Mouse (Mus musculus) spleen, adult 2 months (tissue): ENCODE data around the gene Dnah6. TPM values are rescaled to one million over a fixed set of nuclear protein-coding genes. Genes with fewer than 3 reads are reported as not detected.

ENCODE experiments used
- DNase-seq, 2 experiments: peaks; one replicate each; pipeline versions ENCODE4 v3.0.0 to v3.0.0-alpha.2; 2012 to 2021; ENCODE audit warnings: low spot score in 2 of 2, low read depth in 1 of 2
- H3K27ac ChIP-seq: fragments of 200-500 bp; 2 replicates; pipeline ENCODE4 v1.5.1; 2012; ENCODE audit warnings: low read length, inconsistent platforms; ENCODE audit not compliant: insufficient read depth
- H3K27me3 ChIP-seq: fragments of 200-500 bp; 2 replicates; pipeline ENCODE4 v1.6.1; 2012; ENCODE audit warnings: mild to moderate bottlenecking, moderate library complexity, low read length, inconsistent platforms; ENCODE audit not compliant: control insufficient read depth, insufficient read depth
- H3K36me3 ChIP-seq: fragments of 200-500 bp; 2 replicates; pipeline ENCODE4 v1.6.1; 2012; ENCODE audit warnings: mild to moderate bottlenecking, low read length, inconsistent platforms; ENCODE audit not compliant: control insufficient read depth, insufficient read depth
- H3K4me1 ChIP-seq: fragments of 200-500 bp; 2 replicates; pipeline ENCODE4 v1.6.1; 2011; ENCODE audit warnings: inconsistent platforms; ENCODE audit not compliant: control insufficient read depth, insufficient read depth, insufficient read length
- H3K4me3 ChIP-seq: fragments of 200-500 bp; 2 replicates; pipeline ENCODE4 v1.5.1; 2011; ENCODE audit warnings: mild to moderate bottlenecking, inconsistent platforms; ENCODE audit not compliant: insufficient read depth, insufficient read length; ENCODE audit errors: extremely low read depth
- CTCF ChIP-seq: fragments of 200-500 bp; IDR thresholded peaks from 2 replicates; pipeline ENCODE4 v1.5.1; 2011; ENCODE audit warnings: mild to moderate bottlenecking, inconsistent platforms; ENCODE audit not compliant: insufficient read depth, insufficient read length, insufficient replicate concordance; ENCODE audit errors: extremely low read depth
- POLR2A ChIP-seq: fragments of 200-500 bp; IDR thresholded peaks from 2 replicates; pipeline ENCODE4 v1.6.1; 2011; ENCODE audit warnings: low read depth, low read length, inconsistent platforms
- WGBS: fragments of 180-500 bp; shearing (Covaris S2); methylation state at CpG from one replicate; pipeline ENCODE4 v1.1.7; 2018; 5-methylcytosine and 5-hydroxymethylcytosine counted together
- polyA plus RNA-seq: library from polyadenylated mRNA; depleted of rRNA; stranded (reverse); fragments of >200 nt; gene quantifications from 2 replicates; pipeline ENCODE4 v1.2.3, GENCODE M21; 2012

Dnah6 gene
- polyA plus RNA-seq, 1 experiment: 0.01 TPM

- WGBS: 80% methylated on average over 3 of the region's 3 CpGs
- no peaks in the 10 kb centered on the region for H3K4me1 ChIP-seq
- no peak for TF ChIP-seq CTCF
- TF ChIP-seq POLR2A: no peak
Measured at GRCm38 (mm10) chr6:73072093-73072786, 149.2 kb downstream of the Dnah6 start.

GRCm38 (mm10) chr6:73071214-73071613 lies 150.2 kb downstream of the Dnah6 start:
- no peaks in the 10 kb centered on the region for H3K4me1 ChIP-seq
- no peaks in the 10 kb centered on the region for H3K27me3 ChIP-seq
- 42% methylated on average over 3 of the region's 3 CpGs for WGBS
- H3K36me3 ChIP-seq: no peaks in the 10 kb centered on the region
- H3K4me3 ChIP-seq: no peak overlapping the region
- no peak for TF ChIP-seq CTCF
- no peak for TF ChIP-seq POLR2A
- DNase-seq: no peak
- no peak overlapping the region for H3K27ac ChIP-seq

More at GRCm38 (mm10) chr6:73072093-73072786, 149.2 kb downstream of the Dnah6 start:
- no peak for DNase-seq
- no peaks in the 10 kb centered on the region for H3K27me3 ChIP-seq
- H3K4me3 ChIP-seq: no peak overlapping the region
- no peak overlapping the region for H3K27ac ChIP-seq
- no peaks in the 10 kb centered on the region for H3K36me3 ChIP-seq

- no peak for DNase-seq
- TF ChIP-seq CTCF (no peak), POLR2A (no peak)
- 89% methylated on average over 6 of the region's 6 CpGs for WGBS
- no peak overlapping the region for H3K4me3 ChIP-seq
- no peaks in the 10 kb centered on the region for H3K36me3 ChIP-seq
- no peaks in the 10 kb centered on the region for H3K27me3 ChIP-seq
- no peak overlapping the region for H3K27ac ChIP-seq
- H3K4me1 ChIP-seq: no peaks in the 10 kb centered on the region
Measured at GRCm38 (mm10) chr6:73070663-73071062, 150.8 kb downstream of the Dnah6 start.

GRCm38 (mm10) chr6:73064551-73064950 lies 156.9 kb downstream of the Dnah6 start:
- no peaks in the 10 kb centered on the region for H3K36me3 ChIP-seq
- H3K4me1 ChIP-seq: no peaks in the 10 kb centered on the region
- no peak for TF ChIP-seq POLR2A
- no peak for TF ChIP-seq CTCF
- no peaks in the 10 kb centered on the region for H3K27me3 ChIP-seq
- WGBS: 84% methylated on average over 3 of the region's 3 CpGs
- no peak overlapping the region for H3K4me3 ChIP-seq
- no peak for DNase-seq
- no peak overlapping the region for H3K27ac ChIP-seq

GRCm38 (mm10) chr6:73059596-73060121 lies 161.8 kb downstream of the Dnah6 start:
- Histone ChIP-seq H3K4me1 (no peaks in the 10 kb centered on the region), H3K27ac (no peak overlapping the region), H3K36me3 (no peaks in the 10 kb centered on the region), H3K4me3 (no peak overlapping the region), H3K27me3 (no peaks in the 10 kb centered on the region)
- DNase-seq: no peak
- TF ChIP-seq CTCF: no peak
- no peak for TF ChIP-seq POLR2A
- 71% methylated on average over 7 of the region's 7 CpGs for WGBS

- WGBS: 96% methylated on average over 4 of the region's 4 CpGs
- Histone ChIP-seq H3K36me3 (no peaks in the 10 kb centered on the region), H3K4me1 (no peaks in the 10 kb centered on the region), H3K4me3 (no peak overlapping the region), H3K27ac (no peak overlapping the region), H3K27me3 (no peaks in the 10 kb centered on the region)
- TF ChIP-seq CTCF: no peak
- no peak for TF ChIP-seq POLR2A
- no peak for DNase-seq
Measured at GRCm38 (mm10) chr6:73059162-73059561, 162.3 kb downstream of the Dnah6 start.

GRCm38 (mm10) chr6:73055347-73055746 lies 166.1 kb downstream of the Dnah6 start:
- Histone ChIP-seq H3K27me3 (no peaks in the 10 kb centered on the region), H3K27ac (no peak overlapping the region), H3K4me3 (no peak overlapping the region), H3K4me1 (no peaks in the 10 kb centered on the region), H3K36me3 (no peaks in the 10 kb centered on the region)
- 94% methylated on average over 6 of the region's 6 CpGs for WGBS
- TF ChIP-seq POLR2A (no peak), CTCF (no peak)
- DNase-seq: no peak
